Mouse (Mus musculus) liver, embryonic 14.5 days (tissue): ENCODE results near the gene 5730522E02Rik.

Source experiments
- CTCF ChIP-seq: IDR thresholded peaks from 2 replicates; pipeline ENCODE4 v1.5.1; 2016; ENCODE audit warnings: antibody characterized with exemption, low read depth, control low read depth
- EP300 ChIP-seq: IDR thresholded peaks from 2 replicates; pipeline ENCODE4 v1.6.1; 2016; ENCODE audit warnings: antibody characterized with exemption, low read depth

DNA sequence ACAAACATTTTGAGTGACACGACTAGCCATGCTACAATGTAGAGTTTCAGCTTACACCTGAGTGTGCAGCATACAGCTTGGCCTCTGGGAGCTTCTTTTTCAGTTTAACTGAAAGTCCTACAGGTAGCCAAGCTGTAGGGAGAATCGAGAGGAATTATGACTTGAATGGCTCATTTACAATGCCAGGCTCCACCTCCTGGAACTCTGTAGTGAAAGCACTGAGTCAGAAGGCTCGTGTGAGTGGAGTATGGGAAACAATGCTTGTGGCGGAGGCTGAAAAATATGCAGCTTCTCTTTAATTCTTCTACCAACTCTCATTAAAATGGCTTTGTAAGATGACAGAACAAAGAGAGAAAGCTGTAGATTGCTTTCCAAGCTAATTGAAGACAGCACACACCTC lies 92.9 kb downstream of the 5730522E02Rik start:
- no peak for TF ChIP-seq CTCF
- no peak for TF ChIP-seq EP300
